Mouse (Mus musculus) T-helper 2 cell (primary cell): ENCODE measurements around the gene Nlrp9a.
"Not testable (repeated sequence)": the region's sequence is repeated elsewhere in the genome, so short reads cannot be mapped to it uniquely, and the experiment has no call there.

Experiments used
- in situ Hi-C: fragments of 300-600 bp; cut with MboI, MseI; formaldehyde crosslinking; loops from one replicate; pipeline ENCODE4 v1.15.1; 2025; ENCODE audit warnings: high pct_unique_total_duplicates

Gene Nlrp9a

DNA sequence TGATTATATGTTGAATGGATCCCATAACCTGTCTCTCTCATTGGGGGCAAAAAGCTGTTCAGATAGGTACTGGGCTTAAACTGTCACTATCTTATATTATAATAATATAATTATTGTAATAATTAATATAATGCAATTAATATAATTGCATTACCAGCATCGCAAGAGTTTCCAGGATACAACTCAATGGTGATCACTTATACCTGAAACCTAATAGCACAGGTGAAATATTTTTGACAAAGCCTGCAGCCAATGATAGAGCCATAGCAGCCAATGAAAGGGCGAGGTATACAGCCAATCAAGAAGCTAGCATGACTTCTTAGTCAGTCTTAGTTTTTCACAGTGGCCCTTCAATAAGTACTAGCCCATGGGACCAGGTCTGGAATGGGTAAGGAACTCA, at the start of gene Nlrp9a:
Gene Nlrp9a, plus strand, starts transcription at position 301 of the 400 bp plus-strand sequence.
- in situ Hi-C loops = loop anchor here (5.0 kb wide), 1 partner anchor 92 kb away; no protein-coding TSS in a partner anchor

DNA sequence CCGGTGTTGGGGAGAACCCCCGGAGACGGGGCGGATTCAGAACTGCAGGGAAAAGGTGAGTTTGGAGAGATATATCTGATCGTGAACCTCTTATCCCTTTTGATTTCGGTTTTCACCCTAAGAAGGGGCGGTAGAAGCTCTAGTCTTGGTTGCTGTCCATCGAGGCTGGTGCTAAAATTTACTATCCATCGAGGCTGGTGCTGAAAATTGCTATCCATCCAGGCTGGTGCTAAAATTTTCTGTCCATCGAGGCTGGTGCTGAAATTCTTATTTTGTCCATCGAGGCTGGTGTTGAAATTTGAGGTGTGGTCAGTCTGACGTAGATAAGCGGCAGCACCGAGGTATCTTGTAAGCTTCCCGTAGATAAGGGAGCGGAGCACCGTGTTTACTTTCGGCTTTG, 45.3 kb upstream of the Nlrp9a start:
- in situ Hi-C loops = not testable (repeated sequence)

DNA sequence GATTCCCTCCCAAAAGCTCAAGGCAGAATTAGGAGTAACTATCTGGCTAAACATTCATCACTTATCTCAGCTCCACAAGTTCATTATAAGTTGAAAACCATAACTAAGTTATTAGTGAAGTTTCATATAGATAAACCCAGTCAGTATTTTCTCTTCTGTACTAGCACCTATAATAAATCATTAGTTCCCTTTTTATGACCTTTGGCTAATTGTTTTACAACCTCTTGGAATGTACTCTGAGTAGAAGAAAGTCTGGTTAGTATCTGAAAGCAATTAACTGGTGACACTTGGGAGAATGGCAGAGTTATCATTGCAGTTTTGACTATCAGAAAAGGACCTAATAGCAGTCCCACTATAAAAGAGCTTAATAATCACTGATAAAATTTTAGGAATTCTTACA, 54.3 kb downstream of the Nlrp9a start:
- in situ Hi-C loops = no loop called here

DNA sequence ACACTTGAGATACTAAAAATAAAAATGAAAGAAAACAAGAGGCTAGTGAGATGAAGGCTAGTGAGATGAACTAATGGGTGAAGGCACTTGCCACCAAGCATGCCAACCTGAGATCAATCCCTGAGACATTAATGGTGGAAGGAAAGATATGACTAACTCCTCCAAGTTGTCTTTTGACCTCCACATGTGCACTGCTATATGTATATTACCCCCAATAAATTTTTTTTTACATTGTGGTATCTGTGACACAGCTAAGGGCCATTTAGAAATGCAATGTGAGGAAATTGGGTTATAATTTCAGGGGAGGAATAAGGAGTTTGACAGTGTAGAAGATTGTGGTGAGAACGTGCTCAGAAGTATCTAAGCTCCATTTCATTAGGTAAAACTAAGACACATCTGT, 55.0 kb downstream of the Nlrp9a start:
- in situ Hi-C loops = no loop called here

DNA sequence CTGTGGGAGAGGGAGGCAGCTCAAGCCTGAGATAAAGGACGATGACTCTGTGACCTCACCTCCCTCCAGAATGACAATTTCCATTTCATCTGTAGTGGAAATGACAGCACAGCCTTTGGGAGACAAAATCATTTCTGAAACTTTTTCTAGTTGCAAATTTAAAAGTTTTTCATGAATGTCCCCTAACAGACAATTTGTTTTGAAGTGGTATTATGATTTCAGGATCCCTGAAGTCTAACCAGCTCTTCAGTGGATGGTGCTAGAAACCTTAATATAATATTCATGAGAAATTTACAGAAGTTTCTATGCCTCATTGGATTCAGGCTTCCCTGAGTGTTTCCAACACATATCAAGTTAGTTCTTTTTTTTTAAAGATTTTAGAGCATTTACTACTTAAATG, 83.5 kb downstream of the Nlrp9a start, which contains the start of gene Vmn1r185:
Gene Vmn1r185, minus strand, starts transcription at position 101 of the 400 bp plus-strand sequence.
- in situ Hi-C loops = loop anchor here (5.0 kb wide), 1 partner anchor 356 kb away; the partner anchor contains the start of gene Vmn1r184
